Mouse (Mus musculus): ENCODE data around the gene Tmbim6.

Gene Tmbim6

GRCm38 (mm10) chr15:99454585-99455279 is 62.0 kb downstream of the Tmbim6 start:
- no peak for DNase-seq

- DNase-seq, result peak; percentile 89
Measured at GRCm38 (mm10) chr15:99455415-99455814, 62.7 kb downstream of the Tmbim6 start.

GRCm38 (mm10) chr15:99456338-99456962 is 63.8 kb downstream of the Tmbim6 start:
- peak; percentile 94 for DNase-seq

- DNase-seq, result peak; percentile 99
Measured at GRCm38 (mm10) chr15:99456963-99457605, 64.4 kb downstream of the Tmbim6 start.

GRCm38 (mm10) chr15:99457606-99458401 is 65.1 kb downstream of the Tmbim6 start, which contains the start of gene Nckap5l:
Nckap5l (minus strand) TSS chr15:99457748.
- peak; percentile 100 for DNase-seq
